Mouse (Mus musculus): ENCODE data around the gene Rps12-ps3.

Rps12-ps3 gene

DNA sequence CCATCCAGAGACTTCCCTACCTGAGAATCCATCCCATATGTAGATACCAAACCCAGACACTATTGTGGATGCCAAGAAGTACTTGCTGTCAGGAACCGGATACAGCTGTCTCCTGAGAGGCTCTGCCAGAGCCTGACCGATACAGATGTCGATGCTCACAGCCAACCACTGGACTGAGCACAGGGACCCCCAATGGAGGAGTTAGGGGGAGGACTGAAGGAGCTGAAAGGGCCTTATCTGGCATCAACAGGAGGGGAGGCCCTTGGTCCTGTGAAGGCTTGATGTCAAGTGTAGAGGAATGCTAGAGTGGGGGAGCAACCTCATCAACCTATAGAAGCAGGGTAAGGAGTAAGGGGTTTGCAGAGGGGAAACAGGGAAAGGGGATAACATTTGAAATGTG lies 30.7 kb downstream of the Rps12-ps3 start:
- DNase-seq, result no peak

DNA sequence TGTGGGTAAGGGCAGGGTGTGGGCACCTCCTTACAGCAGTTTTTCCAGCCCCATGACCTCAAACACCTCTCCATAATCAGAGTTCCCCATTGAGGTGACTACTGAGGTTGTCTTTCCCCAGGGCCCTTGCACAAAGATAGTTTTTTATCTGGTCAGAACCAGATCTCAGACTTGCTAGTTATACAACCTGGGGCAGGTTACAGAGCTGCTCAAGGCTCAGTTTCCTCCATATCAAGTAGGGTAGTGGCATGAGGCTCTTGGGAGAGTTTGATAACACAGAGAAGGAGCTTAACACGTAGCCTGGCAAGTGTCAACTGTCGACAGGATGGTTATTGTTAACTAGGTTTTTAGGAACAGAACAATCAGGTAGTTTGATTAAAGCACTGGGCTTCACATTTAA lies 32.8 kb downstream of the Rps12-ps3 start:
- no peak for DNase-seq

DNA sequence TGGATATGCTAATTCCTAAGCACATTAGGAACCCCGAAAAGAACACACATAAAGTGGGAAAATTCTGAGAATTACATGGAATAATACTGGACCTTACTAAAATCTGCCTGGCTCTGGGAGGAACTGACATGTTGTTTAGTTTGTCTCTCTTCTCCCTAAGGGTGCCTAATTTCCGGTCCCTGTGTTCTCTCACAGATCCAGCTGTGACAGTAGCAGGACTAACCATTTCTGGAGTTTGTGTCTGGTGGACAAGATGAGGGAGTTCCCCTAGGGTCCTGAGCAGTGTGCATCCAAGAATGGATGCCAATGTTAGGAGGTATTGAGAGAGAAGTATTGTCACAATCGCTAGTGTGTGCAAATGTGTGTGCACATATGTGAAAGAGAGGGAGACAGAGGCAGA lies 34.3 kb downstream of the Rps12-ps3 start:
- no peak for DNase-seq

DNA sequence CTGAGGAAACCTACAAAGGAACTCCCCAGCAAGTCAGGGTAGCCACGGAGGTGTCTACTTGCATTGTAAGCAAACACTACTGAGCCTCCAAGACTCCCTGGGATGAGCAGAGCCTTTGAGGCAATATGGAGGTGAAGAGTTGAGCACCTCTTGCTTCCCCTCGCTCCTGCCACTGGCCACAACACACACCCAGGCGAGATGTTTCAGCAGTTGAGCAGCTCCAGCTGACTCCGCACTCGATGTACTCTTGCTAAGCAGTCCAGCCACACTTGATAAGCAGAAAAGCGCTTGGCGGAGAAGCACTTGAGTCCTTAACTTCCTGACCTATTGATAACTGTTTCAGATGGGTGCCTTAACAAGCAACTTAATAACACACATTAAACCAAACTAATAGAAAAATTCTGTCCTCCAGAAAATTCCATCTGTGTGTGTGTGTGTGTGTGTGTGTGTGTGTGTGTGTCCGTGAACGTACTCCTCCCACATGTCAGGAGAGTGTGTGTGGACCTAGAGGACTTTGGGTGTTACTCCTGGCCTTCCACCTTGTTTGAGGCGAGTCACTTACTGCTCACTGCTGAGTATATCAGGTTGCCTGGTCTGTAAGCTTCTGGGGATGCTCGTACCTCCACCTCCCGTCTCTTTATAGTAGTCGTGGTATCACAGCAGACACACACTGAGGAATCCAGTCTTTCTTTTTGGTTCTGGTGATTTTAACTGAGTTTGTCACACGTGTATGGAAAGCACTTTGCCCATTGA lies 34.9 kb downstream of the Rps12-ps3 start:
- DNase-seq, result no peak

DNA sequence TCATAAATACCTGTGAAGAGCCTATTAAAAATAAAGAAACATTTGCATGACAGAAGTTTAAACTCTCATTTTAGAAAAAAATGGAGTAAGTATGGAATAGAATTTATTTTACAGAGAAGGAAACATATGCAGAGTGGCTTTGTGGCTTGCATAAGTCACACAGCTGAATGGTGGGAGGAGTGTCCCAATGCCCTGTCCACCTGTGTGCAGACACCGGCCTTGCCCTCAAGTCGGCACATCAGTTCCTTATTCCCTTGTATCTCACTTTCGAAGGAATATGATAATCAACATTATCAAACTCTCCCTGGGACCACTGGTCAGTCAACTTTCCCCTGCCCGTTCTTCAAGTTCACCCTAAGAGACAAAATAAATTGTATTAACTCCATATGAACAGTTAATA lies 35.8 kb downstream of the Rps12-ps3 start:
- DNase-seq, result no peak

DNA sequence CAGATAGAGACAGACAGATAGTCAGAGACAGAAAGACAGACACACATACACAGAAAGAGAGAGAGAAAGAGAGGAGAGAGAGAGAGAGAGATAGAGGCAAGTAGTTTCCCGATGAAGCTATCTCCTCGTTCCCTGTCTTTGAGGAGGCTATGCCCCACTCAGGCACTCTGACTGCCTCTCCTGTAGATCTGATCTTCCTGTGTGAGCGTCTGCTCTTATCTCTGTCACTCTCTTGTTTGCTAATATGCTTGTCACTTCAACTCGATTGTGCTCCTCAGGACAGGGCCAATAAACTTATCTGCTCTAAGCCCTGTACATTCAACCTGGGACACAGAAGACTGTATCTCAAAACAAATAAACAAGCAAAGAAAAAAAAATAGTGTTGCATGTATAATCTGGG lies 37.1 kb downstream of the Rps12-ps3 start:
- DNase-seq, result no peak

DNA sequence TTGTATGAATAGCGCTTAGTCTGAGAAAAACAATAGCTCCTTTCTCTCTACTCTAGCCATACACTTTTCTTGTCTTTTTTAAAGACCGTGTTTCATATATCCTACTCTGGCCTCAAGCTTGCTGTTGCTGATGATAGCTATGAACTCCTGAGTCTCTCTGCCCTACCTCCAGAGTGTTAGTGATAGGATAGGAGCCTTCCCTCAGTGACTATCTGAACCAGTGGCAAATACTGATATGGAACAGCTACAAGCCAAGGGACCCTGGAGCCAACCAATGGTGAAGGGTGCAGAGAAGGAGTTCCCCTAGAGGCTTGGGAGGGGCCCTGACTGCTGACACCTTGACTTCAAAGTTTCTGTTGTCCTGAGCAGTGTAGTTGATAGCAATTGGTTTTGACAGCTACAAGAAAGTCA lies 38.4 kb downstream of the Rps12-ps3 start:
- no peak for DNase-seq

DNA sequence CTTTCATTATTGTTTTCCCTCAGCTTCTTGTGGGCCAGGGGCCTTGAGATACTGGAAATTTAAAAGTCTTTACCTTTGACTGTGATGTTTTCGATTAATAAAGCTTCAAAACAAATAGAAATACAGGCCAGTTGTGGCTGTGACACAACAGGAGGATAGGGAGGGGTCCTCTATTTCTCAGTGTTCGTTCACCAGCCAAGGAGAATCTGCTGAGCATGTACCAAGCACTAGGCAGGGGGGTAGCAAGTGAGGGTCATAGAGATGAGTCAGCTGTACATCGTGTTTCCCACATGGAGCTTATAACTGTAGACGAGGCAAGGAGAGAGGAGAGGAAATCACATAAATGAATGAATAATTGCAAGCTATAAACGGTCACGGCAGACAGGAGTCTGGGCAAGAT lies 40.6 kb downstream of the Rps12-ps3 start:
- no peak for DNase-seq

DNA sequence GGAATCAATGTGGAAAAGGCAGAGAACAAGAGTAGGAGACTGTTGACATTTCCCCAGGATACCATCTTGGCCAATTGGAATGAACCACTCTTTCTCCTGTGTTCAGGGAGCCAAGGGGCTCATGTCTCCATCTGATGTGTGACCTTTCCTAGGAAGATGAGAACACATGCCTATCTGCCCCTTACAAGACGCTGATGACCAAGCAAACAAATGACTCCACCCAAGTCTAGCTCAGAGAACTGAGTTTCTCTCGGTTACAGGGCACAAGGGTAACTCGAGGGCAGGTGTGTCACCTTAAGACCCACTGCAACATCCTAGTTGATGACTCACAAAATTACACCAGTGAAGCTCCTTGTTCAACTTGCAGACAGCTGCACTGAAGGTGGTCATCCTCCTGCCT lies 41.6 kb downstream of the Rps12-ps3 start:
- no peak for DNase-seq

DNA sequence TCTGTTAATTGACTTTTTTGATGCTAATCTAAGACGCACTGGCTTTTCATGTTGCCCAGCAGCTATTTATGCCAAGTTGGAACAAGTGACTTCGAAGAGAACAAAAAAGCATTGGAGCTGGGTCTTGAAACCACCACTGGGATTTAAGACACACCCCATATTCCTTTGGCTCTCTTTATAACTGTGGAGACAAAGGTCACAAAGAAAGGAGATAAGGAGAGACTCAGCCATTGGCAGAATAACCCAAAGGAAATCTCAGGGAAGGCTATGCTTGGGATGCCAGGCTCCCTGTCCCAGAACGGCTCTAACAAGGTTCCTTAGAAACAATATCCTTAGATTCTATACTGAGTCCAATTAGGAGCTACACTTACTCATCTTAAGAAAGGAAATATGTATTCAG lies 44.6 kb downstream of the Rps12-ps3 start:
- DNase-seq, result no peak

DNA sequence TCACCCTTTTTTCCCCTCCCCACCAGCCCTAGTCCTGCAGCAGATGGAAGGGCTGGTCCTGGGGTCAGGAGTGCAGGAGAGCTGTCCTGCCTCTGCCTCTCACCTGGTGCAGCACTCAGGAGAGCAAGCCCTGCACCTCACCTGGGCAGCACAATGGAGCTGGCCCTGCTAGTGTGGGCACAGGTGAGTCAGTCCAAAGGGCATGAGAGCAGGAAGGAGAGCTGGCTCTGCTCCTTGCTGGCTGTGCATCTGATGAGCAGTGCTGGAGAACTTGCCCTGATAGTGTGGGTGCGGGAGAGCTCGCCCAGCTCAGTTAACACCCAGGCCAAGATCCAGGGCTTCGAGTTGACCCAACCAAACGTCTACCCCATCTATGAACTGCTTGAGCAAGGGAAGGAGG lies 45.8 kb downstream of the Rps12-ps3 start:
- DNase-seq, result no peak

DNA sequence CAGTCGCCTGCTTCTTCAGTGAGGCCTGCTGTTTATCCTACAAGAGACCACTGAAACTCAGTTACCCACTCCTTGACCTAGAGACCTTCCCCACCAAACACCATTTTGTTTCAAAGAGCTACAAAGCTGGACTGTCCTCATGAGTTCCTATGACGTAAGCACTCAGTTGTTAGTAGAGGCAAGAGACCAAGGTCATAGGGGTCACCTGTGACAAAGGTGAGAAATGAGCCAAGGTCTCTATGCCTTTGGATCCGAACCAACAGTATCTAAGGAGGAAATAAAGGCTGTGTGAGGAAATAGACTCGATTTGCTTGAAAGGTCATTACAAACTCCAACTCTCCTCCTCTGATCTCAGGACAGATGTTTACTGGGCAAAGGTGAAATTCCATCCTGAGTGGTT lies 48.9 kb downstream of the Rps12-ps3 start:
- no peak for DNase-seq
